Mouse (Mus musculus) E14TG2a.4 (cell line): ENCODE data around the gene Magoh.

ENCODE experiments used
- CTCF ChIP-seq: conservative IDR thresholded peaks from 2 replicates; pipeline ENCODE4 v1.5.1; 2014; ENCODE audit warnings: low read length
- NANOG ChIP-seq: IDR thresholded peaks from 2 replicates; pipeline ENCODE4 v1.6.1; 2014; ENCODE audit warnings: borderline replicate concordance, low read length, mixed read lengths
- POU5F1 ChIP-seq: IDR thresholded peaks from 2 replicates; pipeline ENCODE4 v1.6.1; 2014; ENCODE audit warnings: low read length, borderline replicate concordance

DNA sequence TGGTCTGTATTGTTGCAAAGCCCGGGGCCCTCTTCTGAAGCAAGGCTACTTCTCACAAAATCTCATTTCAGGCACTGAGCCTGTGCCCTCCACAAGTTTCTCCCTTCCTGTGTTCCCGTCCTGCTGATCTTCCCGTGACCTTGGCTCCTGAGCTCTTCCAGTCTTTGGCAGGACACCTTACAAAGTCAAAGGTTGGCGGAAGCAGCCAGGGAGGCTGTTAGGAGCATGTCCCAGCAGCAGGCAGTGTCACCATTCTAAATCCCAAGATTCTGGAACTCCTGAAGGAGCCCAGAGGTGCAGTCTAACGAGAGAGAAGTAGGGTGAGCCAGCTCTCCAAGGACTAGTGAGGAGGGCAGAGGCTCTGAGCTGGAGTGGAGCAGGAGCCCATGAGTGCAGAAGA, 31.0 kb upstream of the Magoh start:
- TF ChIP-seq CTCF (no peak), POU5F1 (no peak), NANOG (no peak)
